Mouse (Mus musculus): Measurements from ENCODE around the gene Jph4. TPM values are rescaled to one million over a fixed set of nuclear protein-coding genes. Genes with fewer than 3 reads are reported as not detected.

The Jph4 gene
- polyA plus RNA-seq, 1 experiment = 0.43 TPM

DNA sequence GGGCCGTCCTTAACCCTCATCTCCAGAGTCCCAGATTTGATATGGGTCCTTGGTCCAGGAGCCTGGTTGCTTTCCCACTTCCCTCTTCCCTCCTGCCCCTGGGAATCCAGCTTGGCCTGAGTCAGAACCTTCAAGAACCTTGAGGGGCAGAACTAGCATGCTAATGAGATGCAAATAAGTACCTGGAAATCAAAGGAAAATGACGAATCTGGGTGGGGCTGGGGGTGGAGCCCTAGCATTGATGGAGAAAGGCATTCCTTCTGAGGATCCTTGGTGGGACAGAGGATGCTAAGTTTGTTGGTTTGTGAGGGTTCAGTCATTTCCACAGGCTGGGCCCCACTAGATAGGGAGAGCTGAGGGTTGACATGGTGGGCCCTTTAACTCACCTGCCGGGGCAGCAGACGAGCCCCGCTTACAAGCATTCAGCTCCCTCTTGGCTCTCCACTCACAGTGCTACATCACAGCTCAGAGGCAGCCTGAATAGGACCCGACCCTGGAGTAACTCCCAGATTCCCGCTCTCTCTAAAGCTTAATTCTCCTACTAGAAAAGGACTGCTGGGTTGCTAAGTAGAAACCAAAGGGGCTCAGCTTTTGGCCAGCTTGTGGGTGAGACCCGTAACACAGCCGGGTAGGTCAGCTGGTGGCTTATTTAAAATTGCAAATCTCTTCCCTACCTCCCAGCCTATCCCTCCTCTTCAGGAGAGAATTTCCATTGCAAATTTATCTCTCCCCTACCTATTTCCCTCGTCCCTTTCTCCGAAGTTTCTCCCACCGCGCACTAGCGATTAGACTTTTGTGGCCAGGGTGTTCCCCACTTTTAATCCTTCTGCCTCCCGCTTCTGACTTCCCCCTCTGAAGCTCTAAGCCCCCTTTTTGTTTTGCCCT lies 39.0 kb downstream of the Jph4 start:
- no peak for DNase-seq
- TF ChIP-seq POLR2A (IDR thresholded peaks at IDR 0.05; ENCODE audit: borderline replicate concordance, extremely low read depth, low read depth, low read length) (no peak), CTCF (IDR thresholded peaks at IDR 0.05; ENCODE audit: insufficient read depth, low read length) (no peak)
- H3K4me3 ChIP-seq (replicated peaks; ENCODE audit: extremely low read depth, low read depth, low read length) = no peak overlapping the region
- WGBS = 70% methylated on average over 15 of the region's 15 CpGs
- H3K4me1 ChIP-seq (ENCODE audit: control insufficient read depth, insufficient read depth, low read length) = no peaks in the 10 kb centered on the region

DNA sequence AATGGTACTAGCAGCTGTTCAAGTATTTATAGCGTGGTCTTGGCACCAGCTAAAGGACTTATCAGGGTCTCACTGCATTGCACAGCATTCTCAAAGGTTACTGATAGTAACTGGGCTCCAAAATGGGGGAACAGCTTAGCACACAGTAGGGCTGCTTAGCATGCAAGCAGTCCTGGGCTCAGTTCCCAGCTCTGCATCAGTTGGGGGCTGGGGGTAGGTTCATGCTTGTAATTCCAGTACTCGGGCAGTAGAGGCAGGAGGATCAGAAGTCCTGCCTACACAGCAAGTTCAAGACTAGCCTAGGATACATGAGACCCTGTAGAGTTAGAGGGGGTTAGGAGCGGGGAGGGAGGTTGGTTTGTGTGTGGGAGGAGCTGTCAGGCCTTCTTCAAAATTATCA lies 39.8 kb downstream of the Jph4 start:
- Histone ChIP-seq H3K4me3 (replicated peaks; ENCODE audit: extremely low read depth, low read depth, low read length) (no peak overlapping the region), H3K4me1 (ENCODE audit: control insufficient read depth, insufficient read depth, low read length) (no peaks in the 10 kb centered on the region)
- WGBS = 69% methylated on average over 3 of the region's 3 CpGs
- TF ChIP-seq CTCF (IDR thresholded peaks at IDR 0.05; ENCODE audit: insufficient read depth, low read length) = no peak
- TF ChIP-seq POLR2A (IDR thresholded peaks at IDR 0.05; ENCODE audit: borderline replicate concordance, extremely low read depth, low read depth, low read length) = no peak
- no peak for DNase-seq

DNA sequence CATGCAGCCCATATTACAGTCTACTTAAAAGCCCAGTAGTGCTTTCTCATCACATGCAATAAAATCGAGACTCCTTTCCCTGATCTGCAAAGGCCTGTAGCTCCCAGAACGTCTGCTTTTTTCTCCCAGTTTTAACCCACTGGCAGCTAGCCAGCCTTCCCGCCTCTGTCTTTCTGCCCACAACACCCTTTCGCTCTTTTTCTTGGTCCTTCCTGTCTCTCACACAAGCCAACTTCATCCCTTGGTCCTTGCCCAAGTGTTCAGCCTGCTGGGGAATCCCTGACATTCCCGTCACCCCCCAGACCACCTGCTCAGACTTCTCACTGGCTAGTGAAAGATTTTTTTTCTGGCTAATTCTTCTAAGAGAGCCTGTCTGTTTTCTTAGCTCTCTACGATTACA lies 40.5 kb downstream of the Jph4 start:
- H3K4me3 ChIP-seq (replicated peaks; ENCODE audit: extremely low read depth, low read depth, low read length) = no peak overlapping the region
- no peak for DNase-seq
- 29% methylated on average over 6 of the region's 6 CpGs for WGBS
- TF ChIP-seq POLR2A (IDR thresholded peaks at IDR 0.05; ENCODE audit: borderline replicate concordance, extremely low read depth, low read depth, low read length) (no peak), CTCF (IDR thresholded peaks at IDR 0.05; ENCODE audit: insufficient read depth, low read length) (no peak)
- no peaks in the 10 kb centered on the region for H3K4me1 ChIP-seq (ENCODE audit: control insufficient read depth, insufficient read depth, low read length)

DNA sequence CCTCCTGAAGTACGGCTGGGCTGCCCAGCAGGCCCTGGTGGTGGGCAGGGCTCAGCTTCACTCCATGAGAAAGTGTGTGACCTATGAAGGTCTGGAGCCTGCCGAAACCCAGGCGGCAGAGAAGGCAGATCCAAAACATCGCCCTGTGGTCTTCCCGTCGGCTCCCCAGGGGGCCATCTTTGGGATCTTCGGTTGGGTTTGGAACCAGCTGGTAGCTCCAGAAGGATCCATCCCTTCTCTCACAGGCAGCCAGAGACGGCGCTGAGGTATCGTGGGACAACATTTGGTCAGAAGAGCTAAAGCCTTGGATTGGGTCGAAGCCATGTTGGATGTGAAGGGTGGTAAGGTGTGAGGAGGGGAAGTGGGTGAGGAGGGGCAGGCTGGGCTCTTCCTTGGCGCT lies 42.3 kb downstream of the Jph4 start:
- H3K4me3 ChIP-seq (replicated peaks; ENCODE audit: extremely low read depth, low read depth, low read length) = no peak overlapping the region
- 92% methylated on average over 12 of the region's 12 CpGs for WGBS

DNA sequence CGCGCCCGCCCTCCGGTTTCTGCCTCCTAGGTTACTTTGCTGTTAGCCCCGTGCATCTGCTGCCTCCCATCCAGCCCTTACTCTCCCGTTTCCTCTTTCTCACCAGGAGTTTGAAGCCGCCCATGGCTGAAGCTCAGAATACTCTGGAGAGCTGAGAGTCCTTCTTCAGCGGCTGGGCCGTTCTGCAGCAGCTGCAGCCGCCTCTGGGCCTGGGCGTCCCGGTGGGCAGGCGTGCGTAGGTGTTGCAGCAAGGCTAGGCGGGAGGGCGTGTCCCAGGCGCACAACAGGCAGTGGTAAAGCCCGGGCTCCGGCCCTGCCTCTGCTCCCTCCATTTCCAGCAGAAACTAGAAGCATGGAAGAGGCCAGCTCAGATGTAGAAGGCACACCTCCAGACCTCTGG lies 45.0 kb downstream of the Jph4 start:
- no peaks in the 10 kb centered on the region for H3K4me1 ChIP-seq (ENCODE audit: control insufficient read depth, insufficient read depth, low read length)
- TF ChIP-seq CTCF (IDR thresholded peaks at IDR 0.05; ENCODE audit: insufficient read depth, low read length) (no peak), POLR2A (IDR thresholded peaks at IDR 0.05; ENCODE audit: borderline replicate concordance, extremely low read depth, low read depth, low read length) (no peak)
- 39% methylated on average over 19 of the region's 19 CpGs for WGBS
- DNase-seq = no peak
- H3K4me3 ChIP-seq (replicated peaks; ENCODE audit: extremely low read depth, low read depth, low read length) = no peak overlapping the region

More for the DNA sequence above, 42.3 kb downstream of the Jph4 start:
- H3K4me1 ChIP-seq (ENCODE audit: control insufficient read depth, insufficient read depth, low read length) = no peaks in the 10 kb centered on the region
- TF ChIP-seq POLR2A (IDR thresholded peaks at IDR 0.05; ENCODE audit: borderline replicate concordance, extremely low read depth, low read depth, low read length) (no peak), CTCF (IDR thresholded peaks at IDR 0.05; ENCODE audit: insufficient read depth, low read length) (no peak)
- no peak for DNase-seq

DNA sequence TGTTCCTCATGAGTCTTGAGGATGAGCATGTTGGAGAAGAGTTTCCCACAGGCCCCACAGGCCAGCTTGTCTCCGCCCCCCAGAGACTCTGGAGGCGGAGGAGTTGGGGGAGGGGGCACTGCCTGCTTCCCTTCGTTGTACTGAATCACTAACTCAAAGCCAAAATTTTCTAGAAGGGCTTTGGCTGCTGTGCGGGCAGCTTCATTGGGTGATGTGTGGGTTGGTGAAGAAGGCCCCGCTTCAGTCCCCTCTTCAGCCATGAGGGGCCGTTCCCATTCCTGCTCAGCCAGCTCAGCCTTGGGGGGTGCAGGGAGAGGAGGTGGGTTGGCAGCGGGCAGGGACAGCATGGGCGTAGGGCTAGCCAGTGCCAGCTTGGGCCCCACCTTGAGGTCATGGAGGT lies 50.7 kb downstream of the Jph4 start:
- H3K4me1 ChIP-seq (ENCODE audit: control insufficient read depth, insufficient read depth, low read length) = no peaks in the 10 kb centered on the region
- TF ChIP-seq CTCF (IDR thresholded peaks at IDR 0.05; ENCODE audit: insufficient read depth, low read length) (no peak), POLR2A (IDR thresholded peaks at IDR 0.05; ENCODE audit: borderline replicate concordance, extremely low read depth, low read depth, low read length) (no peak)
- DNase-seq = no peak
- WGBS = 85% methylated on average over 8 of the region's 8 CpGs
- no peak overlapping the region for H3K4me3 ChIP-seq (replicated peaks; ENCODE audit: extremely low read depth, low read depth, low read length)

DNA sequence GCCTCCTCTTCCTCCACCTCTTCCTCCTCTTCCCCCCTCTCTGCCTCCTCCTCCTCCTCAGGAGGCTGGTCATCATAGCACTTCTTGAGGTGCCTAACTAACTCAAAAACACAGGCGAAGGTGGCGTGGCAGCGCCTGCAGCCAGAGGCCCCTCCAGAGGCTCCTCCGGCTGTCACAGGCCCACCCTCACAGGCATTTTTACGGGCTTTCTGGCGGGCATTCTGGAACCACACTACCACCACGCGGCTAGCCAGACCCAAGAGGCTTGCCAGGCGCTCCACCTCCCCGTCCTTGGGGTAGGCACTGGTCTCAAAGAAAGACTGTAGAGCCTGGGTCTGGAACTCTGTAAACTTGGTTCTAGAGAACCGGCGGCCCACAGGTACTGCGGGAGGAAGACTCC lies 51.3 kb downstream of the Jph4 start:
- H3K4me1 ChIP-seq (ENCODE audit: control insufficient read depth, insufficient read depth, low read length) = no peaks in the 10 kb centered on the region
- WGBS = 87% methylated on average over 13 of the region's 13 CpGs
- no peak for TF ChIP-seq CTCF (IDR thresholded peaks at IDR 0.05; ENCODE audit: insufficient read depth, low read length)
- TF ChIP-seq POLR2A (IDR thresholded peaks at IDR 0.05; ENCODE audit: borderline replicate concordance, extremely low read depth, low read depth, low read length) = no peak
- DNase-seq = no peak
- H3K4me3 ChIP-seq (replicated peaks; ENCODE audit: extremely low read depth, low read depth, low read length) = no peak overlapping the region

DNA sequence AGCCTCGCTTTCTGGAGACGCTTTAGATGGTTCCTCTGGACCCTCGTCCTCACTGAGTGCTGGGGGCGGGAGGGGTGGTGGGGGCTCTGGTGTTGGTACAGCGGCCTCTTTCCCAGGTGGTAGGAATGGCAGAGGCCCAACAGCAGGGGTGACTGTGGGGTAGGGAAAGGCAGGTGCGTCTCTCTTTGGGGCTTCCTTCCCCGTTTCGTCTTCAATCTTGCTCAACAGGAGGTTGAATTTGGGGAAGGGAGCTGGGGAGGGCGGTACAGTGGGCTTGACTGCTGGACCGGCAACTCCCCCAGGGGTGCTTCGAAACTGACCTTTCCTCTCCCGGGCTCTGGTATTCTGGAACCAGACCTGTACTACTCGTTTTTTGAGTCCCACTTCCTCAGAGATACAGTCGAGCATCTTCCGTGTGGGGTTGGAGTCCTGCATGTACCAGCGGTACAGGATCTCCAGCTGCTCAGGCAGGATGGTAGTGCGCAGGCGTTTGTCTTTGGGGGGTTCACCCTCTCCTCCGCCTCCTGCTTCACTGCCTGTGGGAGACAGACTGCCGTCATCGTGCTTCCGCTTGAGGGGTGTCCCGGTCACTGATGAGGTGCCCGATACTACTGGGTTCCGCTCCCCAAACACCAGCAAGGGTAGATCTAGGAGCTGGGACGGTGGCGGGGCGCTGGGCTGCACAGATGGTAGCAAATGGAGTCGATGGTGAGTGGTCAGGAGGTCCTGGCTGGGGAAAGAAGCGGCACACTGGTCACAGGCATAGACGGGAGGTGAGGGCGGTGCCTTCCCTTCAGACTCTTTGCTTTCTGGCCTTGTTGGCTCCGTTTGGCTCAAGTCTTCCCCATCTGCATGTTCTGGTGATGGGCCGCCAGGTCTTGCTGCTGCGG lies 52.0 kb downstream of the Jph4 start:
- TF ChIP-seq CTCF (IDR thresholded peaks at IDR 0.05; ENCODE audit: insufficient read depth, low read length) (no peak), POLR2A (IDR thresholded peaks at IDR 0.05; ENCODE audit: borderline replicate concordance, extremely low read depth, low read depth, low read length) (no peak)
- WGBS = 77% methylated on average over 35 of the region's 35 CpGs
- no peak overlapping the region for H3K4me3 ChIP-seq (replicated peaks; ENCODE audit: extremely low read depth, low read depth, low read length)
- H3K4me1 ChIP-seq (ENCODE audit: control insufficient read depth, insufficient read depth, low read length) = no peaks in the 10 kb centered on the region
- no peak for DNase-seq

DNA sequence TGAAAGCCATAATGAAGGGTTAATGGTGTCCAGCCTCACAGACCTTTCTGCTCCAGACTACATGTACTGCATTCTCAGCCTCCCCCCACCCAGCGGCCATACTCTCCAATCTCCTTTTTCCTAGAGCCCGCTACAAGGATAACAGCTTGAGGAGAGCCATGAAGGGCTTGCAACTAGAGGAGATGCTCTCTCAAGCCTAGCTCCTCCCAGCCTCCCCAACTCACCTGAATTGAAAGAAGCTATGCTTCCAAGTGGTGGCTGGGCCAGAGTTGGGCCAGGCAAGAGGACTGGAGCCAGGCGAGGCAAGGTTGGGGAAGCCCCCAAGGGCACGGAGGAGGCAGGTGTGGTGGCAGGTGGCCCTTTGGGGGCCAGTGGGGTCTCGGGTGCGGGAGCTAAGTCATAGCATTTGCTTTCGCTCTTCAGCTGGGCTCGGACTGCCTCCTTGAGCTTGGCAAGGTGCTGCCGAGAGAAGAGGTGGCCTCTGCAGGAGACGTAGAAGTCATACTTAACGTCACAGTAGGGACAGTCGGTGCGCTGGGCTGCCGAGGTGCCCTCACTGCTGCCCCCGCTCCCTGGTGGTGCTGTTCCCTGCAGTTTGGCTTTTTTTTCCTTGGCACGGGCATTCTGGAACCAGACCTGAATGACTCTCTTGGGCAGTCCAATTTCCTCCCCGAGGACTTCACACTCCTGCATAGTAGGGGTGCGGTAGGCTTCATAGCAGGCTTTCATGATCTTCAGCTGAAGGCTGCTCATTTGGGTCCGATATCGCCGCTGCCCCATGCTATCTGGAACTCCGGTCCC lies 53.0 kb downstream of the Jph4 start:
- H3K4me3 ChIP-seq (replicated peaks; ENCODE audit: extremely low read depth, low read depth, low read length) = no peak overlapping the region
- H3K4me1 ChIP-seq (ENCODE audit: control insufficient read depth, insufficient read depth, low read length) = no peaks in the 10 kb centered on the region
- TF ChIP-seq CTCF (IDR thresholded peaks at IDR 0.05; ENCODE audit: insufficient read depth, low read length) (no peak), POLR2A (IDR thresholded peaks at IDR 0.05; ENCODE audit: borderline replicate concordance, extremely low read depth, low read depth, low read length) (no peak)
- no peak for DNase-seq
- WGBS = 85% methylated on average over 22 of the region's 22 CpGs
